ENCODE assay signal across 15 mouse cellular contexts in genomic region chr2:118316939-118317338, GRCm38 (mm10). TPM values are rescaled to one million over a fixed set of nuclear protein-coding genes. Genes with fewer than 3 reads are reported as not detected.
"Had no signal": no experiment of that assay in that cellular context is flagged by ENCODE, and none has a peak within 500 bp of the region (broad histone marks: within the 10 kb centered on the region; RNA-seq: fewer than 3 reads in every experiment).

No protein-coding gene starts in this region.

- H3K9me3 ChIP-seq: intestine, embryonic 15.5 days; kidney, embryonic 15.5 days; limb, embryonic 13.5 days; midbrain, embryonic 13.5 days had no signal

- H3K27ac ChIP-seq: intestine, embryonic 15.5 days; kidney, embryonic 15.5 days; limb, embryonic 13.5 days; liver, embryonic 14.5 days; midbrain, embryonic 13.5 days; stomach, postnatal 0 days had no signal

- H3K36me3 ChIP-seq: intestine, embryonic 15.5 days; kidney, embryonic 15.5 days; limb, embryonic 13.5 days; midbrain, embryonic 13.5 days had no signal

- H3K9ac ChIP-seq: intestine, embryonic 15.5 days; kidney, embryonic 15.5 days; limb, embryonic 13.5 days; liver, embryonic 14.5 days; midbrain, embryonic 13.5 days had no signal

- ATAC-seq: intestine, embryonic 15.5 days; midbrain, embryonic 13.5 days had no signal

- H3K4me2 ChIP-seq: intestine, embryonic 15.5 days; kidney, embryonic 15.5 days; limb, embryonic 13.5 days; midbrain, embryonic 13.5 days had no signal

- H3K27me3 ChIP-seq: intestine, embryonic 15.5 days; kidney, embryonic 15.5 days; limb, embryonic 13.5 days; midbrain, embryonic 13.5 days had no signal

- H3K4me1 ChIP-seq: intestine, embryonic 15.5 days; kidney, embryonic 15.5 days; limb, embryonic 13.5 days had no signal

- DNase-seq: kidney, adult 18-20 months; kidney, postnatal 14 days; left cerebral cortex, postnatal 4 days; lung, adult 18-20 months; right cerebral cortex, adult 18-20 months; thymus, adult 2 months; thymus, postnatal 25 days had no signal

- H3K4me3 ChIP-seq: intestine, embryonic 15.5 days; kidney, embryonic 15.5 days; limb, embryonic 13.5 days; midbrain, embryonic 13.5 days had no signal

RNA-seq across cellular contexts. Expression of gene Gpr176, which starts 56.3 kb away (rescaled TPM):
- total RNA-seq: liver, adult 2 months; megakaryocyte-erythroid progenitor cell, adult 5-6 weeks had no signal
- polyA plus RNA-seq: liver, adult 2 months had no signal
